Mouse (Mus musculus): ENCODE data around the gene D230025D16Rik.

Gene D230025D16Rik

GRCm38 (mm10) chr8:105265128-105265527, 40.2 kb downstream of the D230025D16Rik start:
- in situ Hi-C loops (cut with MboI; ENCODE audit: unreplicated experiment in 2 of 2) = loop anchor here in 1 of 2 experiments (10.0 kb wide), 1 partner anchor 100 kb away; no protein-coding TSS in a partner anchor

- in situ Hi-C loops (cut with MboI; ENCODE audit: unreplicated experiment in 2 of 2) = loop anchor here in 1 of 2 experiments (10.0 kb wide), 1 partner anchor 102 kb away; no protein-coding TSS in a partner anchor
These were observed 41.8 kb downstream of the D230025D16Rik start for GRCm38 (mm10) chr8:105266775-105267174.

GRCm38 (mm10) chr8:105268342-105269074, 43.6 kb downstream of the D230025D16Rik start:
- in situ Hi-C loops (cut with MboI; ENCODE audit: unreplicated experiment in 2 of 2) = loop anchor here in 1 of 2 experiments (10.0 kb wide), 1 partner anchor 104 kb away; no protein-coding TSS in a partner anchor

GRCm38 (mm10) chr8:105269075-105269458, 44.1 kb downstream of the D230025D16Rik start:
- in situ Hi-C loops (cut with MboI; ENCODE audit: unreplicated experiment in 2 of 2) = loop anchor here in 1 of 2 experiments (10.0 kb wide), 1 partner anchor 104 kb away; no protein-coding TSS in a partner anchor

- in situ Hi-C loops (cut with MboI; ENCODE audit: unreplicated experiment in 2 of 2) = loop anchor here in 1 of 2 experiments (10.0 kb wide), 1 partner anchor 105 kb away; no protein-coding TSS in a partner anchor
These were observed 44.6 kb downstream of the D230025D16Rik start, which contains the start of gene Hsf4 for GRCm38 (mm10) chr8:105269461-105269947. Hsf4 (plus strand) TSS chr8:105269801.

GRCm38 (mm10) chr8:105270101-105270915, 45.4 kb downstream of the D230025D16Rik start:
- in situ Hi-C loops (cut with MboI; ENCODE audit: unreplicated experiment in 2 of 2) = no loop called here

- in situ Hi-C loops (cut with MboI; ENCODE audit: unreplicated experiment in 2 of 2) = no loop called here
These were observed 45.9 kb downstream of the D230025D16Rik start for GRCm38 (mm10) chr8:105270916-105271186.

- in situ Hi-C loops (cut with MboI; ENCODE audit: unreplicated experiment in 2 of 2) = no loop called here
These were observed 50.4 kb downstream of the D230025D16Rik start for GRCm38 (mm10) chr8:105275387-105275786.

GRCm38 (mm10) chr8:105275840-105276239, 50.9 kb downstream of the D230025D16Rik start, which contains the start of gene Nol3:
Nol3 (plus strand) TSS chr8:105276140.
- in situ Hi-C loops (cut with MboI; ENCODE audit: unreplicated experiment in 2 of 2) = no loop called here

- in situ Hi-C loops (cut with MboI; ENCODE audit: unreplicated experiment in 2 of 2) = no loop called here
These were observed 51.6 kb downstream of the D230025D16Rik start for GRCm38 (mm10) chr8:105276292-105277120.

- in situ Hi-C loops (cut with MboI; ENCODE audit: unreplicated experiment in 2 of 2) = no loop called here
These were observed 54.0 kb downstream of the D230025D16Rik start for GRCm38 (mm10) chr8:105278911-105279334.

GRCm38 (mm10) chr8:105280567-105280966, 55.6 kb downstream of the D230025D16Rik start:
- in situ Hi-C loops (cut with MboI; ENCODE audit: unreplicated experiment in 2 of 2) = loop anchor here (5.0 to 10.0 kb wide), 2 partner anchors 56 to 158 kb away; partner anchors contain the start of gene D230025D16Rik (in 1 of the 2)

- in situ Hi-C loops (cut with MboI; ENCODE audit: unreplicated experiment in 2 of 2) = loop anchor here (5.0 to 10.0 kb wide), 2 partner anchors 57 to 160 kb away; partner anchors contain the start of gene D230025D16Rik (in 1 of the 2)
These were observed 56.9 kb downstream of the D230025D16Rik start for GRCm38 (mm10) chr8:105281821-105282220.

- in situ Hi-C loops (cut with MboI; ENCODE audit: unreplicated experiment in 2 of 2) = loop anchor here (5.0 to 10.0 kb wide), 2 partner anchors 57 to 160 kb away; partner anchors contain the start of gene D230025D16Rik (in 1 of the 2)
These were observed 57.3 kb downstream of the D230025D16Rik start for GRCm38 (mm10) chr8:105282239-105282638.

GRCm38 (mm10) chr8:105283074-105283473, 58.1 kb downstream of the D230025D16Rik start:
- in situ Hi-C loops (cut with MboI; ENCODE audit: unreplicated experiment in 2 of 2) = loop anchor here (5.0 to 10.0 kb wide), 2 partner anchors 58 to 161 kb away; partner anchors contain the start of gene D230025D16Rik (in 1 of the 2)

DNA sequence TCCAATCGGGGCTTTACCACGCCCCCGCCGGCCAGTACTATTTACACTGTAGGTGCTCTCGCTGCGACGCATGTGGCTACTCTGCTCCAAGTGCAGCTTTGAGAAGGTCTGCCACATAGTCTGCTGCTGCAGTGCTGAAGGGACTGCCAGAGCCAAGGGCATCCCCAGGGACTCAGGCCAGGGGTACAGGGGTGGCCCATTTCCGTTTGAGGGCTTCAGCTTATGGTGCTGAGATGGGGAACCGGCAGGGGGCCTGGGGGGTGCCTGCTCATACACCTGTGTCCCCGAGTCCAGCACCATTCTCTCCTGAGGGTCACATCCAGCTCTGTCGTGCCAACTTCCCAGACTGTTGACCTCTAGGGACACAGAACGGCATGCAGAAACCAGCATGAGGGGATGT, 60.6 kb downstream of the D230025D16Rik start:
- in situ Hi-C loops (cut with MboI; ENCODE audit: unreplicated experiment in 2 of 2) = loop anchor here (5.0 to 10.0 kb wide), 4 partner anchors 33 to 163 kb away; partner anchors contain the start of gene D230025D16Rik (in 1 of the 2)

- in situ Hi-C loops (cut with MboI; ENCODE audit: unreplicated experiment in 2 of 2) = loop anchor here (5.0 to 10.0 kb wide), 4 partner anchors 35 to 165 kb away; partner anchors contain the start of gene D230025D16Rik (in 1 of the 2)
These were observed 62.0 kb downstream of the D230025D16Rik start for GRCm38 (mm10) chr8:105286907-105287306.

GRCm38 (mm10) chr8:105288231-105288630, 63.3 kb downstream of the D230025D16Rik start:
- in situ Hi-C loops (cut with MboI; ENCODE audit: unreplicated experiment in 2 of 2) = loop anchor here (5.0 to 10.0 kb wide), 4 partner anchors 36 to 166 kb away; partner anchors contain the start of gene D230025D16Rik (in 1 of the 2)
